Mouse (Mus musculus): ENCODE results near the gene Cse1l. TPM values are rescaled to one million over a fixed set of nuclear protein-coding genes. Genes with fewer than 3 reads are reported as not detected.
A peak's percentile ranks its signal among the peaks of the same experiment; 100 is the strongest.

Gene Cse1l
- polyA plus RNA-seq, 2 experiments: 33.9 to 63.9 TPM

- ATAC-seq (ENCODE audit: insufficient read depth) (no peak), DNase-seq (ENCODE audit: low read depth in 3 of 3, low spot score in 3 of 3) (no peak)
- Histone ChIP-seq H3K4me3 (ENCODE audit: insufficient read depth in 1 of 2, low read depth in 2 of 2, low read length in 2 of 2) (no peak overlapping the region), H3K27ac (peak overlapping the region; percentile 27; the same call in 1 of the 2 replicates), H3K4me1 (replicated peaks; ENCODE audit: control insufficient read depth in 2 of 2, insufficient read depth in 2 of 2, low read length in 1 of 2) (peaks cover 14 to 26% of the 10 kb centered on the region in 2 experiments), H3K9me3 (ENCODE audit: control insufficient read depth, low read length) (no peaks in the 10 kb centered on the region), H3K27me3 (ENCODE audit: control insufficient read depth, insufficient read depth, low read length) (no peaks in the 10 kb centered on the region), H3K36me3 (replicated peaks; ENCODE audit: control insufficient read depth, insufficient read depth, low read depth) (no peaks in the 10 kb centered on the region), H3K9ac (replicated peaks) (no peak overlapping the region), H3K4me2 (ENCODE audit: low read depth) (peak overlapping the region; percentile 20; the same call in 1 of the 2 replicates)
- WGBS (ENCODE audit: insufficient replicate concordance): 32% methylated on average over 3 of the region's 3 CpGs
- TF ChIP-seq CTCF (IDR thresholded peaks at IDR 0.05; ENCODE audit: low read depth) (no peak), EP300 (IDR thresholded peaks at IDR 0.05; ENCODE audit: low read depth) (no peak)
Measured at GRCm38 (mm10) chr2:166976356-166976755, 70.5 kb downstream of the Cse1l start.

DNA sequence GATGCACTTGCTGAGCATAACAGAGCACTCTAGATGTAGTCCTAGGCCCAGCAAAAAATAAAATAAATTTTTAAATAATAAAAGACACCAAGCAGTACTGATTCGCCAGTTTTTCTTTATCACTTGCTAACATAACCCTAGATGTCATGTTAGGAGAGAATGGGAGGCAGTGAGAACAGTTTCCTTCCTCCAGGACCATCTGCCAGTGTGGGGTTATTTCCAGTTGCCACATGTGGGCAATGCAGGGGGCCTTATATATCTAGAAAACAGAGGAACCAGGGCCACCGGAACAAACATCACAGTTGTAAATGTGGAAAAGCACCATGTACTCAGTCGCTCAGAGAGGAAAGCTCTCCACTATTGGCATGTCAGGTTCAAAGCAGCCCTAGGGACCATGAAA, 71.7 kb downstream of the Cse1l start:
- WGBS (ENCODE audit: insufficient replicate concordance): 17% methylated on average over 3 of the region's 3 CpGs
- TF ChIP-seq EP300 (IDR thresholded peaks at IDR 0.05; ENCODE audit: low read depth) (no peak), CTCF (IDR thresholded peaks at IDR 0.05; ENCODE audit: low read depth) (no peak)
- no peaks in the 10 kb centered on the region for H3K36me3 ChIP-seq (replicated peaks; ENCODE audit: control insufficient read depth, insufficient read depth, low read depth)

GRCm38 (mm10) chr2:166980161-166980560, 74.3 kb downstream of the Cse1l start:
- H3K4me2 ChIP-seq (ENCODE audit: low read depth): no peak overlapping the region
- no peak for ATAC-seq (ENCODE audit: insufficient read depth)
- H3K27ac ChIP-seq: no peak overlapping the region
- H3K9me3 ChIP-seq (ENCODE audit: control insufficient read depth, low read length): no peaks in the 10 kb centered on the region
- TF ChIP-seq CTCF (IDR thresholded peaks at IDR 0.05; ENCODE audit: low read depth): no peak
- TF ChIP-seq EP300 (IDR thresholded peaks at IDR 0.05; ENCODE audit: low read depth): no peak
- H3K9ac ChIP-seq (replicated peaks): no peak overlapping the region
- H3K27me3 ChIP-seq (ENCODE audit: control insufficient read depth, insufficient read depth, low read length): no peaks in the 10 kb centered on the region
- no peaks in the 10 kb centered on the region for H3K36me3 ChIP-seq (replicated peaks; ENCODE audit: control insufficient read depth, insufficient read depth, low read depth)
- DNase-seq (ENCODE audit: low read depth in 3 of 3, low spot score in 3 of 3): no peak
- 32% methylated on average over 2 of the region's 2 CpGs for WGBS (ENCODE audit: insufficient replicate concordance)
- peaks cover 14 to 22% of the 10 kb centered on the region in 2 experiments for H3K4me1 ChIP-seq (replicated peaks; ENCODE audit: control insufficient read depth in 2 of 2, insufficient read depth in 2 of 2, low read length in 1 of 2)
- no peak overlapping the region for H3K4me3 ChIP-seq (ENCODE audit: insufficient read depth in 1 of 2, low read depth in 2 of 2, low read length in 2 of 2)

More for the DNA sequence above, 71.7 kb downstream of the Cse1l start:
- Histone ChIP-seq H3K9me3 (ENCODE audit: control insufficient read depth, low read length) (no peaks in the 10 kb centered on the region), H3K4me1 (replicated peaks; ENCODE audit: control insufficient read depth in 2 of 2, insufficient read depth in 2 of 2, low read length in 1 of 2) (peaks cover 14 to 24% of the 10 kb centered on the region in 2 experiments), H3K4me3 (ENCODE audit: insufficient read depth in 1 of 2, low read depth in 2 of 2, low read length in 2 of 2) (no peak overlapping the region), H3K27ac (peak overlapping the region; percentile 27), H3K27me3 (ENCODE audit: control insufficient read depth, insufficient read depth, low read length) (no peaks in the 10 kb centered on the region), H3K9ac (replicated peaks) (0 out of 2 replicates have a peak overlapping the region, but pooled peaks have one; percentile 5), H3K4me2 (ENCODE audit: low read depth) (no peak overlapping the region)
- ATAC-seq (ENCODE audit: insufficient read depth) (peak; percentile 26; the same call in 1 of the 2 replicates), DNase-seq (ENCODE audit: low read depth in 3 of 3, low spot score in 3 of 3) (no peak)

GRCm38 (mm10) chr2:166983351-166983894, 77.6 kb downstream of the Cse1l start:
- TF ChIP-seq CTCF (IDR thresholded peaks at IDR 0.05; ENCODE audit: low read depth) (peak; percentile 35), EP300 (IDR thresholded peaks at IDR 0.05; ENCODE audit: low read depth) (no peak)
- Histone ChIP-seq H3K27me3 (ENCODE audit: control insufficient read depth, insufficient read depth, low read length) (no peaks in the 10 kb centered on the region), H3K9me3 (ENCODE audit: control insufficient read depth, low read length) (no peaks in the 10 kb centered on the region), H3K4me2 (ENCODE audit: low read depth) (no peak overlapping the region), H3K27ac (no peak overlapping the region), H3K36me3 (replicated peaks; ENCODE audit: control insufficient read depth, insufficient read depth, low read depth) (no peaks in the 10 kb centered on the region), H3K4me1 (replicated peaks; ENCODE audit: control insufficient read depth in 2 of 2, insufficient read depth in 2 of 2, low read length in 1 of 2) (no peaks in the 10 kb centered on the region; a peak in 1 of 4 replicates), H3K9ac (replicated peaks) (no peak overlapping the region), H3K4me3 (ENCODE audit: insufficient read depth in 1 of 2, low read depth in 2 of 2, low read length in 2 of 2) (no peak overlapping the region)
- no peak for DNase-seq (ENCODE audit: low read depth in 3 of 3, low spot score in 3 of 3)
- 71% methylated on average over 4 of the region's 4 CpGs for WGBS (ENCODE audit: insufficient replicate concordance)
- no peak for ATAC-seq (ENCODE audit: insufficient read depth)

DNA sequence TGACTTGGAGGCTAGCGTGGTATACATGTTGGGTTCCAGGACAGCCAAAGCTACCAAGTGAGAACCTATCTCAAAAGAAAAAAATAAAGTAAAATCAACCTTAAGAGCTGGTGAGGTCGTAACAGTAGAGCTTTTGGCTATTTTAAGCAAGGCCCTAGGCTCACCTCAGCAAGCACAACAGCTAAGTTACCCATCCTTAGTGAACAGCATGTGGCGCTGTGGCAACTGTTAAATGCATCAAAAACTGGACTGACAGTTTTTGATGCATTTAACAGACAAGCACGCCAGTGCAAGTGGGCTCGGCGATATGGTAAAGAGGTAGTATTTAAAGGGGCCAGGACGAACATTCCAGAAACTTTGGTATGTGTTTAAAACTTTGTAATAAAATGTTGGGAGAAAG, 85.0 kb downstream of the Cse1l start:
- Histone ChIP-seq H3K9me3 (ENCODE audit: control insufficient read depth, low read length) (no peaks in the 10 kb centered on the region), H3K4me3 (ENCODE audit: insufficient read depth in 1 of 2, low read depth in 2 of 2, low read length in 2 of 2) (no peak overlapping the region), H3K36me3 (replicated peaks; ENCODE audit: control insufficient read depth, insufficient read depth, low read depth) (no peaks in the 10 kb centered on the region), H3K4me1 (replicated peaks; ENCODE audit: control insufficient read depth in 2 of 2, insufficient read depth in 2 of 2, low read length in 1 of 2) (peaks cover 25 to 34% of the 10 kb centered on the region in 2 experiments), H3K4me2 (ENCODE audit: low read depth) (no peak overlapping the region; the same call in 1 of the 2 replicates), H3K27ac (no peak overlapping the region), H3K27me3 (ENCODE audit: control insufficient read depth, insufficient read depth, low read length) (no peaks in the 10 kb centered on the region), H3K9ac (replicated peaks) (0 out of 2 replicates have a peak overlapping the region, but pooled peaks have one; percentile 10)
- WGBS (ENCODE audit: insufficient replicate concordance): 45% methylated on average over 7 of the region's 7 CpGs
- DNase-seq (ENCODE audit: low read depth in 3 of 3, low spot score in 3 of 3) (no peak), ATAC-seq (ENCODE audit: insufficient read depth) (no peak)
- peak; percentile 44 for TF ChIP-seq CTCF (IDR thresholded peaks at IDR 0.05; ENCODE audit: low read depth)
- no peak for TF ChIP-seq EP300 (IDR thresholded peaks at IDR 0.05; ENCODE audit: low read depth)

All from liver, embryonic 14.5 days (tissue).